Mouse (Mus musculus): ENCODE measurements at regions not wholly inside any gene's neighbourhood (a gene's known extent, or its start where the extent isn't known, plus 50 kb on each side); places are given as distances from the start of the nearest gene placed in this dataset.
"Not testable (repeated sequence)": the region's sequence is repeated elsewhere in the genome, so short reads cannot be mapped to it uniquely, and the experiment has no call there.

- not testable (repeated sequence) for DNase-seq (ENCODE audit: low spot score in 2 of 2); H3K4me3 ChIP-seq; H3K27ac ChIP-seq
Observed at GRCm38 (mm10) chr10:29044781-29045180, 58.7 kb upstream of the 2310057J18Rik start.

- peak; percentile 86 for TF ChIP-seq CTCF (conservative IDR thresholded peaks at IDR 0.05)
- Histone ChIP-seq H3K27ac (no peak overlapping the region), H3K4me3 (no peak overlapping the region)
- DNase-seq (ENCODE audit: low spot score in 2 of 2), result peak; percentile 5 to 59
Observed at GRCm38 (mm10) chr10:29087823-29088222, 55.8 kb upstream of the Soga3 start.

Data from layer of hippocampus, adult 2 months (tissue).